ENCODE assay signal across 8 mouse cellular contexts in genomic region chr14:79486993-79487731, GRCm38 (mm10). TPM values are rescaled to one million over a fixed set of nuclear protein-coding genes. Genes with fewer than 3 reads are reported as not detected.
DNase-seq lines count a peak whose midpoint lies in the region; ATAC-seq lines count a peak whose summit lies in the region.

No protein-coding gene starts in this region.

- H3K27me3 ChIP-seq in embryonic facial prominence, embryonic 14.5 days (replicated peaks; ENCODE audit: control insufficient read depth, insufficient read depth, low read length), result no peaks in the 10 kb centered on the region
- peaks cover 15% of the 10 kb centered on the region; the same call in 1 of the 2 replicates for H3K27me3 ChIP-seq in hindbrain, embryonic 10.5 days (ENCODE audit: insufficient read depth, poor library complexity, severe bottlenecking)
- H3K27me3 ChIP-seq in limb, embryonic 10.5 days (ENCODE audit: low read depth, poor library complexity, severe bottlenecking), result 0 out of 2 replicates have a peak, but pooled peaks cover 3% of the 10 kb centered on the region
- H3K27me3 ChIP-seq in midbrain, embryonic 12.5 days, result peaks cover 15% of the 10 kb centered on the region

- DNase-seq in frontal cortex, postnatal 14 days (ENCODE audit: low spot score in 2 of 2), result no peak
- DNase-seq in adrenal gland, postnatal 14 days, result peak; percentile 62
- peak; percentile 71 for DNase-seq in embryonic facial prominence, embryonic 14.5 days (ENCODE audit: low spot score)
- peak; percentile 36 for DNase-seq in hindbrain, embryonic 10.5 days (ENCODE audit: low spot score)
- DNase-seq in limb, embryonic 10.5 days (ENCODE audit: low spot score), result peak; percentile 57
- DNase-seq in thymus, postnatal 0 days (ENCODE audit: low spot score), result peak; percentile 60

- H3K9ac ChIP-seq in embryonic facial prominence, embryonic 14.5 days (ENCODE audit: low read depth, low read length), result peak overlapping the region; percentile 45
- H3K9ac ChIP-seq in midbrain, embryonic 12.5 days (replicated peaks), result peak overlapping the region; percentile 37

- H3K27ac ChIP-seq in embryonic facial prominence, embryonic 14.5 days (replicated peaks; ENCODE audit: low read depth, low read length), result peak overlapping the region; percentile 59
- H3K27ac ChIP-seq in hindbrain, embryonic 10.5 days, result peak overlapping the region; percentile 56
- peak overlapping the region; percentile 62; the same call in 1 of the 2 replicates for H3K27ac ChIP-seq in limb, embryonic 10.5 days
- no peak overlapping the region for H3K27ac ChIP-seq in midbrain, embryonic 12.5 days (replicated peaks)

- H3K9me3 ChIP-seq in embryonic facial prominence, embryonic 14.5 days (ENCODE audit: control insufficient read depth, low read length), result no peaks in the 10 kb centered on the region
- no peaks in the 10 kb centered on the region for H3K9me3 ChIP-seq in hindbrain, embryonic 10.5 days
- no peaks in the 10 kb centered on the region for H3K9me3 ChIP-seq in limb, embryonic 10.5 days (replicated peaks)
- no peaks in the 10 kb centered on the region for H3K9me3 ChIP-seq in midbrain, embryonic 12.5 days

- H3K4me3 ChIP-seq in embryonic facial prominence, embryonic 14.5 days (ENCODE audit: low read depth, low read length), result peak overlapping the region; percentile 29
- H3K4me3 ChIP-seq in hindbrain, embryonic 10.5 days, result peak overlapping the region; percentile 48
- H3K4me3 ChIP-seq in limb, embryonic 10.5 days, result peak overlapping the region; percentile 50
- peak overlapping the region; percentile 37 for H3K4me3 ChIP-seq in midbrain, embryonic 12.5 days

- no peaks in the 10 kb centered on the region for H3K36me3 ChIP-seq in embryonic facial prominence, embryonic 14.5 days (ENCODE audit: control insufficient read depth, insufficient read depth, low read length)
- H3K36me3 ChIP-seq in hindbrain, embryonic 10.5 days, result 0 out of 2 replicates have a peak, but pooled peaks cover 5% of the 10 kb centered on the region
- no peaks in the 10 kb centered on the region for H3K36me3 ChIP-seq in limb, embryonic 10.5 days
- 0 out of 2 replicates have a peak, but pooled peaks cover 5% of the 10 kb centered on the region for H3K36me3 ChIP-seq in midbrain, embryonic 12.5 days

- peaks cover 25% of the 10 kb centered on the region for H3K4me1 ChIP-seq in embryonic facial prominence, embryonic 14.5 days (ENCODE audit: control insufficient read depth, insufficient read depth, low read length)
- peaks cover 33% of the 10 kb centered on the region for H3K4me1 ChIP-seq in hindbrain, embryonic 10.5 days (replicated peaks)
- H3K4me1 ChIP-seq in limb, embryonic 10.5 days, result peaks cover 45% of the 10 kb centered on the region
- peaks cover 28% of the 10 kb centered on the region for H3K4me1 ChIP-seq in midbrain, embryonic 12.5 days

- peak overlapping the region; percentile 60 for H3K4me2 ChIP-seq in embryonic facial prominence, embryonic 14.5 days (ENCODE audit: low read depth, low read length)
- peak overlapping the region; percentile 52 for H3K4me2 ChIP-seq in midbrain, embryonic 12.5 days (replicated peaks)

- ATAC-seq in frontal cortex, adult (ENCODE audit: low TSS enrichment), result peak; percentile 77
- ATAC-seq in embryonic facial prominence, embryonic 14.5 days (ENCODE audit: low read depth), result peak; percentile 37; the same call in 1 of the 2 replicates
- ATAC-seq in midbrain, embryonic 12.5 days (ENCODE audit: low FRiP score, low read depth), result no peak

- 3% methylated on average over 19 of the region's 19 CpGs for WGBS in embryonic facial prominence, embryonic 14.5 days
- WGBS in hindbrain, embryonic 10.5 days, result 4% methylated on average over 19 of the region's 19 CpGs
- 5% methylated on average over 19 of the region's 19 CpGs for WGBS in limb, embryonic 10.5 days
- WGBS in midbrain, embryonic 12.5 days, result 5% methylated on average over 19 of the region's 19 CpGs

RNA-seq across cellular contexts. Expression of gene Wbp4, which starts 5.8 kb away (rescaled TPM):
- 34.3 and 38.9 TPM in 2 replicates for total RNA-seq in adrenal gland, postnatal 14 days (2021)
- polyA plus RNA-seq in embryonic facial prominence, embryonic 14.5 days (2014; fragmentation: Nextera tagmentation; extraction: Ambion mirVana), result 39.6 and 46.0 TPM in 2 replicates
- 38.9 and 47.0 TPM in 2 replicates for polyA plus RNA-seq in hindbrain, embryonic 10.5 days (2016; fragmentation: Nextera tagmentation; extraction: Ambion mirVana)
- polyA plus RNA-seq in limb, embryonic 10.5 days (2016; fragmentation: Nextera tagmentation; extraction: Ambion mirVana), result 39.2 and 41.0 TPM in 2 replicates
- polyA plus RNA-seq in midbrain, embryonic 12.5 days (2016; fragmentation: Nextera tagmentation; extraction: Ambion mirVana), result 49.7 and 55.1 TPM in 2 replicates
- 45.7 and 49.9 TPM in 2 replicates for polyA plus RNA-seq in thymus, postnatal 0 days (2015; fragmentation: Nextera tagmentation; extraction: Ambion mirVana)

RNA-seq across cellular contexts. Expression of gene Elf1, which starts 6.2 kb away (rescaled TPM):
- total RNA-seq in adrenal gland, postnatal 14 days (2021), result 23.6 and 33.8 TPM in 2 replicates
- 12.7 and 13.6 TPM in 2 replicates for polyA plus RNA-seq in embryonic facial prominence, embryonic 14.5 days (2014; fragmentation: Nextera tagmentation; extraction: Ambion mirVana)
- 5.3 and 6.9 TPM in 2 replicates for polyA plus RNA-seq in hindbrain, embryonic 10.5 days (2016; fragmentation: Nextera tagmentation; extraction: Ambion mirVana)
- 3.6 and 5.8 TPM in 2 replicates for polyA plus RNA-seq in limb, embryonic 10.5 days (2016; fragmentation: Nextera tagmentation; extraction: Ambion mirVana)
- 7.1 and 7.4 TPM in 2 replicates for polyA plus RNA-seq in midbrain, embryonic 12.5 days (2016; fragmentation: Nextera tagmentation; extraction: Ambion mirVana)
- 86.6 and 108 TPM in 2 replicates for polyA plus RNA-seq in thymus, postnatal 0 days (2015; fragmentation: Nextera tagmentation; extraction: Ambion mirVana)

RNA-seq across cellular contexts. Expression of gene Kbtbd6, which starts 35.5 kb away (rescaled TPM):
- total RNA-seq in adrenal gland, postnatal 14 days (2021), result 0.70 and 0.75 TPM in 2 replicates
- 2.4 TPM in 2 replicates for polyA plus RNA-seq in embryonic facial prominence, embryonic 14.5 days (2014; fragmentation: Nextera tagmentation; extraction: Ambion mirVana)
- 4.9 and 6.0 TPM in 2 replicates for polyA plus RNA-seq in hindbrain, embryonic 10.5 days (2016; fragmentation: Nextera tagmentation; extraction: Ambion mirVana)
- polyA plus RNA-seq in limb, embryonic 10.5 days (2016; fragmentation: Nextera tagmentation; extraction: Ambion mirVana), result 5.3 TPM in 2 replicates
- polyA plus RNA-seq in midbrain, embryonic 12.5 days (2016; fragmentation: Nextera tagmentation; extraction: Ambion mirVana), result 5.0 and 5.2 TPM in 2 replicates
- 5.6 and 6.6 TPM in 2 replicates for polyA plus RNA-seq in thymus, postnatal 0 days (2015; fragmentation: Nextera tagmentation; extraction: Ambion mirVana)

Comparison
In these comparisons a context has a peak if more than half of its experiments do, and no peak if none do; other contexts are left out.
1. DNase-seq: peak in adrenal gland, postnatal 14 days (single experiment), embryonic facial prominence, embryonic 14.5 days (single experiment), hindbrain, embryonic 10.5 days (single experiment), limb, embryonic 10.5 days (single experiment) and thymus, postnatal 0 days (single experiment); none in frontal cortex, postnatal 14 days (0 of 2).
2. Peak in every context shown above with its lines, with median percentiles within 50 percentile points of each other: H3K4me3 ChIP-seq.